Mouse (Mus musculus) layer of hippocampus, adult 18-20 months (tissue): ENCODE data around the gene 4930579F01Rik. TPM values are rescaled to one million over a fixed set of nuclear protein-coding genes. Genes with fewer than 3 reads are reported as not detected.

ENCODE experiments used
- DNase-seq, 2 experiments: peaks; one replicate each; pipeline ENCODE4 v3.0.0; 2022; ENCODE audit warnings: low spot score in 2 of 2
- long read RNA-seq: library from polyadenylated mRNA; stranded (forward); transcript quantifications from one replicate; pipeline ENCODE4 v2.0.0, GENCODE M21; 2021
- total RNA-seq, 2 experiments: library from RNA; stranded (reverse); gene quantifications; 2 replicates each; pipeline ENCODE4 v1.2.3; 2021

4930579F01Rik gene
- not detected for total RNA-seq
- long read RNA-seq = 0 reads

GRCm38 (mm10) chr3:138193683-138194302 is at the start of gene 4930579F01Rik:
Gene 4930579F01Rik (minus strand): TSS chr3:138193825.
- no peak for DNase-seq

- no peak for DNase-seq
Measured at GRCm38 (mm10) chr3:138242933-138243332, 49.3 kb upstream of the 4930579F01Rik start.

- DNase-seq = no peak
Measured at GRCm38 (mm10) chr3:138242021-138242726, 48.5 kb upstream of the 4930579F01Rik start.

GRCm38 (mm10) chr3:138241371-138241770 is 47.7 kb upstream of the 4930579F01Rik start:
- DNase-seq = no peak

- DNase-seq = no peak
Measured at GRCm38 (mm10) chr3:138240942-138241341, 47.3 kb upstream of the 4930579F01Rik start.

GRCm38 (mm10) chr3:138240411-138240810 is 46.8 kb upstream of the 4930579F01Rik start:
- DNase-seq = no peak

- no peak for DNase-seq
Measured at GRCm38 (mm10) chr3:138239461-138239860, 45.8 kb upstream of the 4930579F01Rik start.

- no peak for DNase-seq
Measured at GRCm38 (mm10) chr3:138238046-138238445, 44.4 kb upstream of the 4930579F01Rik start.

- no peak for DNase-seq
Measured at GRCm38 (mm10) chr3:138236546-138237163, 43.0 kb upstream of the 4930579F01Rik start.

GRCm38 (mm10) chr3:138231531-138231930 is 37.9 kb upstream of the 4930579F01Rik start:
- no peak for DNase-seq

GRCm38 (mm10) chr3:138230266-138230665 is 36.6 kb upstream of the 4930579F01Rik start:
- no peak for DNase-seq

- no peak for DNase-seq
Measured at GRCm38 (mm10) chr3:138229448-138229847, 35.8 kb upstream of the 4930579F01Rik start.

GRCm38 (mm10) chr3:138227782-138228181 is 34.2 kb upstream of the 4930579F01Rik start:
- DNase-seq = no peak

- no peak for DNase-seq
Measured at GRCm38 (mm10) chr3:138227082-138227481, 33.5 kb upstream of the 4930579F01Rik start.

GRCm38 (mm10) chr3:138226476-138226875 is 32.9 kb upstream of the 4930579F01Rik start:
- no peak for DNase-seq

- DNase-seq = no peak
Measured at GRCm38 (mm10) chr3:138225853-138226252, 32.2 kb upstream of the 4930579F01Rik start.

GRCm38 (mm10) chr3:138225331-138225730 is 31.7 kb upstream of the 4930579F01Rik start:
- DNase-seq = no peak

GRCm38 (mm10) chr3:138224363-138224954 is 30.8 kb upstream of the 4930579F01Rik start:
- DNase-seq = no peak

- peak in 1 of 2 experiments; percentile 75 for DNase-seq
Measured at GRCm38 (mm10) chr3:138222952-138223351, 29.3 kb upstream of the 4930579F01Rik start.

- no peak for DNase-seq
Measured at GRCm38 (mm10) chr3:138222511-138222910, 28.9 kb upstream of the 4930579F01Rik start.

GRCm38 (mm10) chr3:138221116-138221515 is 27.5 kb upstream of the 4930579F01Rik start:
- no peak for DNase-seq
